Mouse (Mus musculus) urinary bladder, postnatal 4 days (tissue): ENCODE measurements around the gene H2-Eb1.

Experiments used
- DNase-seq, 2 experiments: peaks; one replicate each; pipeline ENCODE4 v3.0.0; 2021 to 2022; ENCODE audit warnings: low spot score in 2 of 2

The H2-Eb1 gene

GRCm38 (mm10) chr17:34305380-34306030 lies at the start of gene H2-Eb1:
Gene H2-Eb1, plus strand, starts transcription at chr17:34305867.
- peak; percentile 73 to 84 for DNase-seq

DNA sequence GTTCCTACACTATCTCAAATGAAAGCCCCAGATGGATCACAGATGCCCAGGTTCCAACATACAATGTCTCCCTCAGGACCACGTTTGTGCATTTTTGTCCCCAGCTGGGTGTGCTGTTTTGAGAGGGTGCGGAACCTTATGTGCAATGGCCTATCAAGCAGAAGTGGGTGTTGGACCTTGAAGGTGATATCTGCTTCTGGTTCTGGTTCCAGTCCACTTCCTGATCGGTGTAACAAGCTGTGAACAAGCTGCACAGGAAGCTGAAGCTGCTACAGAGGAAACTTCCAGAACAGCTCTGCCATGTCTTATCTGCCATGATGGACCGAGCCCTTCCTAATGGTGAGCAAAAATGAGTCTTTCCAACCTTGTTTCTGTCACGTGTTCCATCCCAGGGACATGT lies 49.2 kb upstream of the H2-Eb1 start:
- DNase-seq, result no peak

GRCm38 (mm10) chr17:34257594-34258375 lies 47.9 kb upstream of the H2-Eb1 start, which contains the start of gene H2-Ab1:
Gene H2-Ab1, plus strand, starts transcription at chr17:34257689.
- DNase-seq, result peak; percentile 57 to 81

- no peak for DNase-seq
Observed at GRCm38 (mm10) chr17:34260551-34260950, 45.1 kb upstream of the H2-Eb1 start.

- DNase-seq, result peak in 1 of 2 experiments; percentile 48
Observed at GRCm38 (mm10) chr17:34261502-34261901, 44.2 kb upstream of the H2-Eb1 start.

GRCm38 (mm10) chr17:34263068-34263467 lies 42.6 kb upstream of the H2-Eb1 start:
- DNase-seq, result peak; percentile 30 to 67

DNA sequence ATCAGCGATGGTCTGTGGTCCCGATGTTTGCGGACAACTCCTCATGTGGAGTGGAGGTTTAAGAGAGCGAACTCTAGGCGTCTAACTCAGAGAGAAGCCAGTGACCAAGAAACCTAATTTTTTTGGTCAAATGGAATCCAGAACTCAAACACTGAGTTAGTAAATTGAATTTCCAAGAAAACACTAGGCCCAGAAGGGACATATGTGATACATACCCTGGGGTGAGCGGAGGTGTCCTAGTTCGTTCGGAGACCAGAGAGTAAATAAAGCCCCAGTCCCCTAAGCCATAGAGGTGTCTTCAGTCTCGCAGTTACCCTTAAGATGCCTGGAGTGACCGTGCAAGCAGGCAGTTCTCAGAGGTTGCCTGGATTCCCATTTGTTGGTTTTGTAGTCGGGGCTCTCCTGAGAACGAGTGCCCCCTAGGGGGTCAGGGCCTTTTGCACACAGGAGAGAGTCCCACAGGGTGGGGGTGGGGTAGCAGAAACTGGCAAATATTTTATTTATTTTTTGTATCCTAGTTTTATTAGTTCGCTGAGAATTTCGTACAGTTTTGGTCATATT lies 41.8 kb upstream of the H2-Eb1 start:
- no peak for DNase-seq

DNA sequence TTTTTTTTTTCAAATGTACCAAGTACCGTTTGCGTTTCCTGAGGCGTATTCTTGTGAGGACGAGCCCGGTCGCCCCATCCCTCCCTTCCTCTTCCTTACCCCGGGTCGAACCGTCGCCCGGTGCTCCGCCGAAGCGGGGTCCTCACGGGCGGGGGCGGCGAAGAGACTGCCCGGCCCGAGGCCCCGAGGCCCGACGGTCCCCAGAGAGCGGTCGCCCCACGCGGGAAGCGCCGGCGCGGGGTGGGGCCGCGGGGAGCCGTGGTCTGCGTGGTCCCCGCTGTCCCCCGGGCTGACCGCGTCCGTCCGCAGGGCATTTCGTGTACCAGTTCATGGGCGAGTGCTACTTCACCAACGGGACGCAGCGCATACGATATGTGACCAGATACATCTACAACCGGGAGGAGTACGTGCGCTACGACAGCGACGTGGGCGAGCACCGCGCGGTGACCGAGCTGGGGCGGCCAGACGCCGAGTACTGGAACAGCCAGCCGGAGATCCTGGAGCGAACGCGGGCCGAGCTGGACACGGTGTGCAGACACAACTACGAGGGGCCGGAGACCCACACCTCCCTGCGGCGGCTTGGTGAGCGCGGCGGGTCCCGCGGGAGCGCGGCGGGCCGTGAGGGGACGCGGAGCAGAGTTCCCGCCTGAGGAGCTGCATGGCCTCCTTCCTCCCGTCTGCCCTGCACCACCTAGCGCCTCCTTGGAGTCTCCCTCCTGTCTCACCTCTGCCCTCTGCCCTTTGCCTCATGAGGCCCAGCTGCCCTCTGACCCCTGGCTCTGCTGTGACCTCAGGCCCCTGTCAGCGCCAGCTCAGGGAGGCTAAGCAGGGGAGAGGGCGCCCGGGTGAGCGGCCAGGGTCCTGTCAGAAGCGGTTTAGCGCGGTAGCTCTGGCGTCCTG lies 41.0 kb upstream of the H2-Eb1 start:
- DNase-seq, result no peak

DNA sequence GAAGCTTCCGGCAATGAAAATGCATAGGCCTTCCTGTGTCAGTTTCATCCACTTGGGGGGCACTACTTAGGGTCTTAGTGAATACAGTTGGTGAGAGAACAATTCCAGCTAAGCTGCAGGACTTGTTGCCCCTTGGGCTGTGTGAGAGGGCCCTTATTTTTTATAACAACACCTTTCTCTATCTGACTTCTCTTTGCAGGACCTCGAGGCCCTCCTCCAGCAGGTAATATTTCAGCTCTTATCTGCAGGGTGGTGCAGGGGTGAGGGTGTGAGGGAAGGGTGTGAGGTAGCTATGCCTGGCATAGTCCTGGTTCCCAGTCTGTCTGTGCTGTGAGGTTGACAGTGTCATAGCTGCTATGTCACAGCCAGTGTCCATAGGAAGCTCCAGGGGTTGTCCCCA lies 37.4 kb upstream of the H2-Eb1 start:
- DNase-seq, result no peak

DNA sequence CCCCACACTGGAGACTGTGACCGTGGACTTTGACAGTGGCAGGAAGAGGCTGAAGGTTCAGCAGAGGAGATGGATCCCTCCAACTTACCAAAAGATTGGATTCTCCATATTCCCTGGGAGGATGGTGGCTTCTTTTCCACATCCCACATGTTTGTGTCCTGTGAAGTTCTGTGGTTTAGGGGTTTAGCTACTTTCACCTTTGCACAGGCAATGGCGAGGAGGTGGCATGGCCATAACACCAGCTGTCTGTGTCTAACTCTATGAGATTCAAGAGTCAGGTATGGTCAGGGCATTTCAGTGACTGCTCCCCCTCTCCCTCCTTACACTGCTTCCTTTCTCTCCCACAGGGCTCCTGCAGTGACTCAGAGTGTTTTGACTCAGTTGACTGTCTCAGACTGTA lies 36.9 kb upstream of the H2-Eb1 start:
- no peak for DNase-seq

DNA sequence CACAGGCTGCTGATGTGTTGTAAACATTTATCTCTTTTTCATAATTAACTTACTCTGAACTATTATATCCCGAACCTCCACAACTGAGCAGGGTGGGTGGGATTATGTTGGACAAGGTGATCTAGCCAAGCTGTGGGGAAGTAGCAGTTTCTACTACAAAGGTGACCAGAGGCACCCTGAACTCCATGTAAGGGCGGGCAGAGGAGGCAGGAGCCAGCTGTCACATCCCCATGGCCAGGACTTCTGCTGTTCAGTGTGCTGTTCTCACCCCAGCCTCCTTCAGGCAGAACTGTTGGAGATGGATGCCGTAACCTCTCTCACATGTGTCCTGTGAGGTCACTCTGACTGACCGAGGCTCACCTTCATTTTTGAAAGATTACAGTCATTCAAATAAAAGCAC lies 35.9 kb upstream of the H2-Eb1 start:
- no peak for DNase-seq

DNA sequence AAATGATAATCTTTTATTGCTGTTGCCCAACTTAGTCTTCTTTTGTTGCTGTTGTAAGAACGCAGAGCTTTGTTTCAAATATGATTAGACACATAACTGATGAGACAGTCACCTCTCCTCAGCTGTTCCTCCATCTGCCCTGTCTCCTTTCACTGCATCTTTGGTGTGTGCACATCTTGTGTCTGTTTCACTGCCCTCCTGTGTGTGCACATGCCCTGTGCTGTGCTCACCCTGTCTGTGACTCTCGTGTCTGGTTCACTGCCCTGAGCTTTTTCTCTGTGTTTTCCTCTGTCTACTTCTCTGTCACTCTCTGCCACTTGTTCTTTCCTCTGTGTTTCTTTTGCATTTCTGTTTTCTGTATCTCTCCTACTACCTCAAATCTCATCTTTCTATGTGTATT lies 35.4 kb upstream of the H2-Eb1 start:
- DNase-seq, result no peak

- no peak for DNase-seq
Observed at GRCm38 (mm10) chr17:34270940-34271339, 34.7 kb upstream of the H2-Eb1 start.

DNA sequence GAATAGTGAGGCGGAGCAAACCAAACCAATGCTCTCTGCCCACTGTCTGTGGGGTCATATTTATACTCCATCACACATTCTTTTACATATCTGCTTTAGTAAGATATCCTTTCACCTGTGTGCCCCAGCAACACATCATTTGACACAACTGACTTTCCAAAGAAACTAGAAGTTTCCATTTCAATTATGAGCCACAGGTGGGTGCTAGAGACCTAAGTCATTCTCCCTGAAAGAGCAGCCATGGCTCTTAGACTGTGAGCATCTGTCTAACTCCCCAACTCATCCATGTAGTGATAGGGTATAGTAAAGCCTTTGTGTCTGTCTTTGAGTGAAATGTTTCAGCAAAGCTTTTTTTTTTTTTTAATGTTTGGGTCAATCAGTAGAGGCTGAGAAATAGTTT lies 33.6 kb upstream of the H2-Eb1 start:
- no peak for DNase-seq

DNA sequence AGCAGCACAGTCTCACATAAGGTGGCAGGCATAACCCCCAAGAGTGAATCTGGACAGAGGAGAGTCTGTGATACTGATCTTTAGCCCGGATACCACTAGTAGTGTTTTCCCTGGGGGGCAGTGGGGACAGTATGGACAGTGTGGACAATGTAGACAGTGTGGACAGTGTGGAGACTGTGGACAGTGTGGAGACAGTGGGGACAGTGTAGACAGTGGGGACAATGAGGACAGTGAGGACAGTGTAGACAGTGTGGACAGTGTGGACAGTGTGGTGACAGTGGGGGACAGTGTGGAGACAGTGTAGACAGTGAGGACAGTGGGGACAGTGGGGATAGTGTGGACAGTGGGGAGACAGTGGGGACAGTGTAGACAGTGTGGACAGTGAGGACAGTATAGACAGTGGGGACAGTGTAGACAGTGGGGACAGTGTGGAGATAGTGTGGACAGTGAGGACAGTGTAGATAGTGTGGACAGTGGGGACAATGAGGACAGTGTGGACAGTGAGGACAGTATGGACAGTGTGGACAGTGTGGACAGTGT lies 25.1 kb upstream of the H2-Eb1 start:
- DNase-seq, result no peak

DNA sequence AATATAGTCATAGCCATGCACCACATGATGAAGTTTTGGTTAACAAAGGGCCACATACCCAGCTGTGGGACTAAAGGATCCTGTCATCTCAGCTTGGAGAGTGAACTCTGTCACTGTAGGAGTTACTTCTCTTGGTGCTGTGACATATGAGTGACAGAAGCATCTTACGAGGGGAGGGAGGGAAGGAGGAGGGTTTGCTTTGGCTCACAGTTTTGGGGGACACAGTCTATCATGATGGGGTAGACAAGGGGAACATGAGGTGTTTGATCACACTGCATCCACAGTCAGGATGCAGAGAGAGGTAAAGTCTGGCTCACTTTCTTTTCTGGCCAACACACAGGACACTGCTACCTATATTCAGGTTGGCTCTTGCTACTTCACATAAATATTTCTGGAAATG lies 23.8 kb upstream of the H2-Eb1 start:
- no peak for DNase-seq

GRCm38 (mm10) chr17:34285371-34285770 lies 20.3 kb upstream of the H2-Eb1 start:
- no peak for DNase-seq

GRCm38 (mm10) chr17:34285848-34286247 lies 19.8 kb upstream of the H2-Eb1 start:
- no peak for DNase-seq

DNA sequence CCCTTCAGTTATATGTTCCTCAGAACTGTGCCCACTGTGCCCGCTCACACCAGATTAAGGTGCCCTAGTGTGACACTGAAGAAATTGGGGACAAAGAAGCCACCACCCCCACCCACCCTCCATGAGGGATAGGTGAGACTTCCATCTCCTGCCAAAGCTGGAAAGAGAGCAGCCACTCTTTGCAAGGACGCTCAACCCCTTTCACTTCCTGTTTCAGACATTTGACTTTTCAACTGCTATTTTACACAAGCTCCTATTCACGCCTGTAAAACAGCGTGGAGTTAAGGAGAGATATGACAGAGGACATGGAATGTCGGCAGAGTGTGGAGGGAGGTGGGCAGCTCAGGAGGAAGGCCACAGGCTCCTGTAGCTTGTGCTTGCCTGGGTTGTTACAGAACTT lies 19.2 kb upstream of the H2-Eb1 start:
- no peak for DNase-seq

GRCm38 (mm10) chr17:34286999-34287398 lies 18.7 kb upstream of the H2-Eb1 start:
- no peak for DNase-seq

DNA sequence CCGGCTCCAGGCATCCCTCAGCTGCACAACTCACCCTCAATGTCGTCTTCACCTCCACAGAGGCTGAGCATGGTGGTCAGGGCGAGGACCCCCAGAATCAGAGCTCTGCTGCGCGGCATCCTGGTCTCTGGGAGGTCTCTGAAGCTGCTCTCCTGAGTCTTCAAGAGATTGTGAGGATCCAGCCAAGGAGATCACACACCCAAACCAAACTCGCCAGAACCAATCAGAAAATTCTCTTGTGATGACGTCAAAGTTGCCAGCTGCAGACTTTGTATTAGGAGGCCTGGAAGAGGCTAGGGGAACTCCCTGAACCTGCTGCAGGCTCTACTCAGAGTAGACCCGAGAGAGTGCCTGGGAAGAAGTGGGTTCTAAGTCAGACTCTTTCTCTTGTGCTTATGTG lies 18.0 kb upstream of the H2-Eb1 start, which contains the start of gene H2-Aa:
H2-Aa (minus strand) TSS at position 176 of the 400 bp plus-strand sequence.
- DNase-seq, result peak; percentile 73 to 75

DNA sequence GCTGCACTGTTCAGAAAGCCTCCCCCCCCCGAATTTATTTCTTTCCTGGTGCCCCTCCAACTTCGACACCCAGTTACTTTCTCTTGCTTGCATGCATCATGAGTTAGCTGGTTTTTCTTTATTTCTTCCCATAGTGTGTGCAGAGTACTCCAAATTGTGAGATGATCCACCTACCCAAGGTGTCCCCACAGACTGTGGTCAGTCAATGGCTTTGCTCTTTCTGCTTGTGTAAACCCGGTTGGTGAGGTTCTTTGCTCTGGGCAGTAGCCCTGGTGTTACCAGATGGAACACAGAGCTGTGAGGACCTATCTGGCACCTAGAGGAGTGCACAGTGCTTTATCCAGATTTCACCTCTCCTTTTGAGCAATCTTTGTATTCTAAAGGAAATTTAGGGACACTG lies 17.5 kb upstream of the H2-Eb1 start:
- DNase-seq, result no peak
